Mouse (Mus musculus) NIH3T3 (cell line): Measurements from ENCODE around the gene Pgbd1.
"Not testable (repeated sequence)": the region's sequence is repeated elsewhere in the genome, so short reads cannot be mapped to it uniquely, and the experiment has no call there.

ENCODE experiments used
- DNase-seq: peaks from one replicate; pipeline ENCODE4 v3.0.0-alpha.2; 2012; ENCODE audit warnings: low read depth

Gene Pgbd1

DNA sequence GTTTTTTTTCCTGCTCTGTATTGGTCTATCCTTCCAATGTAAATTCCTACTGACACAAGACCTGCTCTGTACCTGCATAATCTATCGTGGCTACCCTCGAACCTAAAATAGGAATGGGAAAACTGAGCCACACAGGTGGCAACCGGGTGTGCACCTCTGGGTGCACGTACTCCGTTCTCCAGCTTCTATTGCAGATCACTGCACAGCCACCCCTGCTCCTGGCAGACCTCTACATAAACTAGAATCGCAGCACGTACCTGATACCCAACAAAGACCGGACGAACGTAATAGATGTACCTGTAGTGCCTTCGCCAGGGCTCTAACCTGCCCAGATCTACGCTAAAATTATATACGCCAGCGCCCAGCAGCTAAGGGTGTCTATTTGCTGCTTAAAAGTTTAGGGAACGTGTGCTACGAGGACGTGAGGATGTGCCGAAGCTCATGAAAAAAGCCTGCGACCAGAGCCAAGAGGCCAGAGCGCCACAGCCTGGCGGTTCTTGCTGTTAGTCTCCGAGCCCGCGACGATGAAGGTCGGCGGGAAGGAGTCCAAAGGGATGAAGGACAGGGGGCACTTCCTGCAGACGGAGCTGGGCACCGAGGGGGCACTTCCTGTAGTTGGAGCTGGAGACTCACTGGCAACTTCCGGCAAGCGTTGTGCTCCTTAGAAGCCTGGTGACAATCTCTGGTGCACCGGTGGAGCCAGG, at the start of gene Pgbd1:
Pgbd1 (minus strand) TSS at position 556 of the 704 bp plus-strand sequence.
- DNase-seq: peak; percentile 37

DNA sequence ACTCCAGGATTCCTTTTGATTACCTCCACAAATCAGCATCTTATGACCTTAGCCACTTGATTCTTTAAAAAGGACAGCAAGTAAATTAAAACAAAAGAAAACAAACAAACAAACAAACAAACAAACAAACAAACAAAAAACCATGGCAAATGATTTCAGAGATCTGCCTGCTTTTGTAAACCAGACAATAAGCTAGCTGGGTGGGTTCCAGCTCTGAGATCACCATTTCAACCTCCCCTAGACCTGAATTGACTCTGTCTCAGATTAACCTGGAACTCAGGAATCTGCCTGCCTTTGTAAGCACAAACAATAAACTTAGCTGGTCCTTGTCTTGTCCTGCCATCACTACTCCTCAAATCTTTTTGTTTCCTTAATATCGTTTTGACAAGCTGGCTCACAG, 46.0 kb upstream of the Pgbd1 start:
- no peak for DNase-seq

DNA sequence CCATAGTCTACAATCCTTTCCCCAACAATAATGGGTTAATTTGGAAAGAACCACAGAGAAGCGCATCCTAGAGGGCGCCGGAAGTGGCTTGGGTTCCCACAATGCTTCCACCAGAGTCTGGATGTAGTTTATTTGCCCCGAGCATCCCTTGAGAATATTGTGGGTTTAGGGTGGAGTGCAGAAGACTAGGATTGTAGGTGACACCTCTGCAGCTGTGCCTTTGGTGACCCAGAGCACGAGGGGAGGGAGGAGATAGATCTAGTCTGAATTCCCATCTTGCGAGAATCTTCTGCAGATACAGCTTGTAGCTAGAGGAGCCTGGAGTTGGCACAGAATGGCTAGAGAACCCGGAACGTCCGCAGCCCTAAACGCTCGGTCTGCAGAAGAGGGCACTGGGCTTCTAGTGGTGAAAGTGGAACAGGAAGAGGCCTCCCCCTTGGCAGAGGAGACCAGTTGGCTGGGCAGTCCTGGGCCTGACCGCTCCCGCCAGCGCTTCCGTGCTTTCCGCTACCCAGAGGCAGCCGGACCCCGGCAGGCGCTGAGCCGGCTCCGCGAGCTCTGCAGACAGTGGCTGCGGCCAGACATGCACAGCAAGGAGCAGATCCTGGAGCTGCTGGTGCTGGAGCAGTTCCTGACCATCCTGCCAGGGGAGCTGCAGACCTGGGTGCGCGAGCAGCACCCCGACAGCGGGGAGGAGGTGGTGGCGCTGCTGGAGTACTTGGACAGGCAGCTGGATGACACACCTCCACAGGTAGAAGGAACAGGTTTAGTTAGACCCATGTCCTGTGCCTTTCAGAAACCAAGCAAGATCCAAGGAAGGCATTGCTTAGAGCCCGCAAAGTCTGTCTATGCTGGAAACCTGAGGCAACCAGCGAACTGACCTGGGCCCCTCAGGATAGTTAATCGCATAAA, 38.2 kb upstream of the Pgbd1 start, which contains the start of the genes Zkscan4 and Gm10065:
Zkscan4 (plus strand) TSS at position 149 of the 912 bp plus-strand sequence.
Gm10065 (minus strand) TSS at position 683 of the 912 bp plus-strand sequence.
- DNase-seq: not testable (repeated sequence)

DNA sequence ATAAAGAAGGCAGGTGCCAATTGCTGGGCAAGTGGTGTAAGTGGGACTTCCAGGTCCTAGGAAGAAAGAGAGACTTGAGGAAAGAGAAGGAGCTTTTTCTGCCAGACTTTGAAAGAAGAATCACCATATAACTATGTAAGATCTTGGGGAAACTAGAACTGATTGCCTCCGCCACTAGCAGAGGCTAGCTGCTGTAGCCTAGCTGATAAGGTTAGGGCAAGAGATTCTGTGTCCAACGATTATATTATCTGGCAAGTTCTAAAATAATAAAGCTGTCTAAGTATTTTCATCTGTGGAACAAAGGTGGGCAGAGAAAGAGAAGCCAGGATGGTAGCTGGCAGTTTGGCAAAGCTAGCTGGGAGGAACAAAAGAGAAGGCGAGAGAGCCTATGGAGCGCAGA, 31.6 kb upstream of the Pgbd1 start:
- no peak for DNase-seq

DNA sequence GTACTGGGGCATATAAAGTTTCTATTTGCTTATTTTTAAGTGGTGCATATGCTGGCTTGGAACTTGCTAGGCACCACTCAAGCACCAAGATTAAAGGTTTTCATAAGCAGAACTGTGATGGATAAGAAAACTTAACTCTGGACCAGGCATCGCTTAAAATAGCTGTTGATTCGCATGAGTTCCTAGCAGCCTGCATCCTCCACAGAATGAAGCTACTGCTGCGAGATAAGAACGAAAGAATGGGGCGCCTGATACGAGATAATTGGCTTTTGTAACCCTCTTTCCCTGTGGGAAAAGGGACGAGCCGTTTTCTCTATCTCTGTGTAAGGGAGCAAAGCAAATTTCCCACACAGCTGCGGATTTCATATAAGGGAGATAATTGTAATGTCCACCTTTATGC, 28.2 kb upstream of the Pgbd1 start:
- DNase-seq: no peak

DNA sequence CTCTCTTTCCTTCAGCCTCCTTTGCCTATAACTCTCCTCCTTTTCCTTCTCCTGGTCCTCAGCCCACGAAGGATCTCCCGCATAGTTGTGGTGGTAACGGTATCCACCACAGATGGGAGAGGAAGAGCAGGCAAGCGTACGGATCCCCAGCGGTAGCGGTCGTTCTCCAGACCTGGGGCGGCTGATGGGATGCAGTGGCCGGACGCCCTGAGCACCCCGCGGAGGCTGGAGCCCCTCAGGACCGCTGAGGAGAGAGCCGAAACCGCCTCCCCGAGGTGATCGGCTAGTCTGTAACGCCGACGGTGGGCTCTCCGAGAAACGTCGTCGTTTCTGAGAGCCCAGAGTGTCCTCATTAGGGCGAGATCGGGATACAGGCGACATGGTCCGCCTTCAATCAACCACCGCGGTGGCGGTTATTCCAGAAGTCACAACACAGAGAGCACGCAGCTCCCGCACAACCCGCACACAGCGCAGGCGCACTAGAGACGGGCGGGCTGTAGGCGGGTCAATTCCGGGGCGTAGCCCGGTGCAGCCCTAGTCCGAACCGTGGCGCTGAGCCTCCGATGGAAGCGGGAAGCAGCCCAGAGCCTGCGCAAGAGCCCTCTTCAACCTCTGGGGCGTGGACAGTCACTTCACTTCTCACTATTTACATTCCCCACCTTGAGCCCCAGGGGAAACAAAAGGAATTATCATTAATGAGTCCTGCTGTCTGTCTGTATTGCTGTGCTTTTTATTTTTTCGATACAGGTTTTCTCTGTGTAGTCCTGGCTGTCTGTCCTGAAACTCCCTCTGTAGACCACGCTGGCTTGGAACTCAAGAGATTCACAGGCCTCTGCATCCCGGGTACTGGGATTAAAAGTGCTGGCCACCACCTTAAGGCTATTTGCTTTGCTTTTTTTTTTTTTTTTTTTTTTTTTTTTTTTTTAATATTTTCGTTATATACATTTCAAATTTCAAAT, 27.5 kb upstream of the Pgbd1 start, which contains the start of gene Nkapl:
Nkapl (minus strand) TSS at position 449 of the 959 bp plus-strand sequence.
- peak; percentile 26 for DNase-seq

DNA sequence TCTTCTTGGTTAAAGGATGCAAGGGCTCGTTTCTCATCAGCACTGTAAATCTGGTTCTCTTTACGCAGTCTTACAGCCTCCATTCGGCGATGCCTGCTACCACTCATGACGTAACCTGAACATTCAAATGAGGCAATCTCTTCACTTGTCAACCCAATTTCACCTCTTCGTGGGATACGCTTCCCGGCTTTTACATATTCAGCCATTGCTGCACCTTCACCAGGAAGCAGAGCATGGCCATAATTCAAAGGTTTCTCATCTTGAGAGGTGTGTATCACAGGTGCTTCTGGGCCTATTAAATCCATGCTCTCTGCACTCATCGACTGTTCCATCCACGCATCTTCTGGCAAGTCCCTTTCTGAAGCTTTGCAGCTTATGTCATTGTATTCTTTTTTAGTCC, 26.5 kb upstream of the Pgbd1 start:
- DNase-seq: no peak

DNA sequence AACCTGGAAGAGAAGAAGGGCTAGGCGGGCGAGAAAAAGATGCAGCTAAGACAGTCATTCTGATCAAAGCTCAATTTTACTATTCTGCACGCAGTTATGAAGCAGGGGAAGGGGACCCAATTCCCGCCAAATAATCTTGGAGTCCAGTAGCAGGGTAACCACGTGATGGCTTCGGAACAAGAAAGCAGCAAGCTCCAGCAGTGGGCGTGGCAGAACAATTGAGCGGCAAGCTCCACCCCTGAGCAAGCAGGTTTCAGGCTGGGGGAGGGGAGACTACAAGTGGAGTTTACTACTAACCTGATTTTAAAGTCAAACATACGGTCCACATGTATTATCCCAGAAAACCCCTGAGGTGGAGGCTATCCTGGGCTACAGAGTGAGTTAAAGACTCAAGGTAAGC, 21.7 kb upstream of the Pgbd1 start:
- not testable (repeated sequence) for DNase-seq

DNA sequence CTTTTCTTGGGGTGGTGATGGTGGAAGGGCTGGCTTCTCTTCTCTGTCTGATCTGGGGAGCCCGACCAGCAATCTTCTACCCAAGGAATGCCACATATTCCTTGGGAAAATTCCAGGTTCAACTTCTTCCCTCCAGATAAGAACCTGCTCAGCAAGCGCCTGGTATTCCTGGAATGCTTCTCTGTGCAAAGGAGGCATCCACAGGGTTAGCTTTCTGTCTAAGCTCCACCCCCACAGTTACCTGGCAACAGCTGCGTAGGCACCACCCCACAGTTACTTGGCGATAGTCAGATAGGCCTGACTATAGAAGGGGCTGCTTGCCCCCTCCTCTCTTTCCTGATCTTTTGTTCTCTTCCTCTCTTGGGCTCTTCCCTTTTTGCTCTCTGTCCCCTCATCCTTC, 15.5 kb upstream of the Pgbd1 start:
- peak; percentile 25 for DNase-seq

DNA sequence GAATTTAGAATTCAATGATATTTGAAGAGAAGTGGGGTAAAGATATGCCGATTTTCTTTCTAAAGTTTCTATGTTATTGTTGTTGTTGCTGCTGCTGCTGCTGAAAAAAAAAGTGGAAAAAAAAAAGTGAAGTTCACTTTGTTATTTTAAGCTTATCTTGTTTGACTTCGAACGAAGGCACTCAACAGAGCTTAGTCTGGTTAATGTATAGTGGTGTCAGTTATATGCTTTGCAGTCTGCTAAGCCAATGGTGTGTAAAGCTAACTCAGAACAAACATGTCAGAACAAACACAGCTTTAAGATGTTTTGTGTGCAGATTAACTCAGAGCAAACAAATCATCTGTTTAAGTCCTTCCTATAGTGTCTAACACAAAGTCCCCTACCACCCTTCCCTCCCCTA, 13.3 kb upstream of the Pgbd1 start:
- no peak for DNase-seq

DNA sequence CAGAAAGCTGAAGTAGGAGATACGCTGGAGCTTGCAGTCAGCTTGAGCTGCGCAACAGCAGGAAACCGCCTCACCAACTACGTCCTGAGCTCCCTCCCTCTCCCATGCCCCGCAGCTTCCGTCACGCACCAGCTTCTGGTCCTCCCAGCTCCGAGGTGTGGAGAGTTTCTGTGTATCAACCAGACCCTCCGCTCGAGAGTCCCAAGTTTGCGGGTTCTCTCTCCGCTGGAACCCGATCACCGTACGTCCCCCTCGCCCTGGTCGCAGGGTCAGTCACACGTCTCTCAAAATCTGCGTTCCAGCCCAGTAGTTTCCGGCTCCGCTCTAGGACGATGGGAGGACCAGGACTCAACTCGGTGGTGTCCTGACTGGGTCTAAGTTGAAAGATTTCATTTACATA, 12.6 kb upstream of the Pgbd1 start, which contains the start of gene Zscan26:
Zscan26 (minus strand) TSS at position 282 of the 400 bp plus-strand sequence.
- DNase-seq: peak; percentile 89

DNA sequence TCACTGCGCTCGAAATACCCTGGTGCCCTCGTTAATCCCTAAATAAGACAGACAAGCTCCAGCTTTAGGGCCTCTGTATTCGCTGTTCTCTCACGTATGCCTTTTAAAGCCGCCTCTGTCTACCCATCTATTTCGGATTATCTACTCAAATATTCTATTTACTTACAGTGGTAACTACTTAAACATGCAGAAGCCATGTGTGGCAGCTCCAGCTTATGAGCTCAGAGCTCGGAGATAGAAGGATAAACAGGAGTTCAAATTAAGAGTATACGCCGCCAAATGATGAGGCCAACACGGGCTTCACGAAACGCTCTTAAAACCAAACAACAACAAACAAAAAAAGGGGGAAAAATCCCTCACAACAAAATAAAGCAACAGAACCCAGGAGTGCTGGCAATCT, 12.2 kb upstream of the Pgbd1 start:
- DNase-seq: no peak

DNA sequence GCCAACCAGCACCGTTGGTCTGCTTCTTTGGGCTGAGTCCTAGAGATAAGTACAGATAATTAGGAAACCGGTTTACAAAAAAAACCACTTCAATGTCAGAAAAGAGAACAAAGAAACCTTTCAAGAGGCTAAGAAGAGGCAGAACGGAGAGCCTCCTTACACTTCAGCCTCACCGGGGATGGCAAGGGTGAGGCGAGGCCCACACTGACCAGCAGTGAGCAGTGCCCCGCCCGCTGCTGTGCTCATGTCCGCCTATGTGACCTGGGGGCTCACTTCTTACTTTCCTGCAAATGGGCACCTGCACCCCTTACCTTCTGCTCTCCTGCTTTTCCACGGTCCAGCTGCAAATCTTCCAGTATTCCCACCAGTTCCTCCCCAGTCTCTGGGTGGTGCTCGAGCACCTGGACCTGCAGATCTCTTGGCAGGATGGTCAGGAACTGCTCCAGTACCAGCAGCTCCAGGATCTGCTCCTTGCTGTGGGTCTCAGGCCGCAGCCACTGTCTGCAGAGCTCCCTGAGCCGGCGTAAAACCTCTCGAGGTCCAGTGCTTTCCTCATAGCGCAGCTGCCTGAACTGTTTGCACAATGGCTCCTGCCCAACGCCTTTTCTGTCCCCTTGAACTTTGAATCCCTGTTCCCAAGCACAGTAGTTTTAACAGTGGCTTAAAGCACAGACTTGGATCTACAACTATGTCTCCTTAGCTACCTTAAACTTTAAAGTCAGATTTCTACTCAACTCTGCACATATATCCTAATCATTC, 7.2 kb upstream of the Pgbd1 start:
- DNase-seq: no peak

DNA sequence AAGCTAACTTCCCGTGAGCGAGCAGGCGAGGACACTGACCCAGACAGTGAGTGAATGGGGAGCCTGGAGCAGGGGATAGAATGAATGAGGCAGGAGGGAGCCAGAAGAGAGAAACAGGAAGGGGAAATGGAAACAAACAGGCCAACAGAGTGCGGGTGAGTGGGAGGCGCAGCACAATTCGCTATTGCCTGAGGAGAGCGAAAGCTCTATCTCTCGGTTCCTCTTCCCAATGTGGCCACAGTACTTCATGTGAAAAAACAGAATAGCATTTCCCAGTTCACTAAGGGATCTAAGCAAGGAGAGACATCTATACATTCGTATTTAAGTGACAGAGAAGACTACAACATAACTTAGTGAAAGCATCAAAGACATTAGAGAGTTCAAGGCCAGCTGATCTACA, 5.9 kb upstream of the Pgbd1 start:
- no peak for DNase-seq

DNA sequence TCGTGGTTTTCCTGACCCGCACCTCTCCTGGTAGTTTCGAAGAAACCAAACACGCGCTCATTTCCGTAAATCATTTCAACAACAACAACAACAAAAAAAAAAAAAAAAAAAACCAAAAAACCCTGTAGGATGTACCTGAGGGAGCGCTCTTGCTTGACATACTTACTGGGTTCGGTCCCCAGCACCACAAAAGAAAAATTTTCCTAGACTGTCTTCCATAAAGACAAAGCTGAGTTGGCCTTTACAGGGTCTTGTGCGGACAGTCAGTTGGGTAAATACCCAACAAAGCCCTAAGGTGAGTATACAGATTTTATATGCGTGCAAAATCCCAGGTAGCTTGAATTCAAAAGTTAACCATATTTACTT, 332 bp upstream of the Pgbd1 start:
- DNase-seq: no peak

DNA sequence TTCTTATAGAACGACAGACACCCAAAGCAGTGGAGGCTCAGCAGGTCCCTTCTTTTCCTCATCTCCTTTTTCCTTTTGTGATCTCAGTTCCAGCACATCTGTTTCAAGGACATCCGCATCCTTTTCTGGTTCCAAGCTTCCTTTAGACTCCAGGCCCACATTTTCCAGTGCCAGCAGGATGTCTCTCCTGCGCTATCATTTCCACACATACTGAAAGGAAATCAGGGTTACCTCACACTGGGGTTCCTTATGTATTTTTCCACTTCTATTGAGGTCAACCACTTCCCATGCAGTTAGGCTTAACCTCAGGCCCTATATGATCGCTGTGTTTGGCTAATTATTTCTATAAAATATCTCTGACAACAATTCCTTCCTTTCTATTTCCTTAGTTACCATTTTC, 5.4 kb downstream of the Pgbd1 start:
- DNase-seq: no peak

DNA sequence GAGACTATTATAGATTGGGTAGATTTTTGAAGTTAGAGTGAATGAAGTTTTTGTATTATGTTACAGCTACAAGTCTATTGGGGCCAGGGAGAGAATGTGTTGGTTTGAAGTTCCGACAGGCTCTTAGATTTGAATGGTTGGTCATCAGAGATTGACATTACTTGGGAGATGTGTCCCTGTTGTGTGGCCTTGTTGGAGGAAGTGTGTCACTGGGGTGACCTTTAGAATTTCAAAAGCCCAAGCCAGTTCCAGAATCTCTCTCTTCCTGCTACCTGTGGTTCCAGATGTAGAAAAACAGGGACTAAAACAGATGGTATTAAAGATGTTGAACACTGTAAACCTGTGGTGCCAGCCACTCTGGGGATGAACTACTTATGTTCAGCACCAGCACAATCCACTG, 13.2 kb downstream of the Pgbd1 start:
- DNase-seq: no peak

DNA sequence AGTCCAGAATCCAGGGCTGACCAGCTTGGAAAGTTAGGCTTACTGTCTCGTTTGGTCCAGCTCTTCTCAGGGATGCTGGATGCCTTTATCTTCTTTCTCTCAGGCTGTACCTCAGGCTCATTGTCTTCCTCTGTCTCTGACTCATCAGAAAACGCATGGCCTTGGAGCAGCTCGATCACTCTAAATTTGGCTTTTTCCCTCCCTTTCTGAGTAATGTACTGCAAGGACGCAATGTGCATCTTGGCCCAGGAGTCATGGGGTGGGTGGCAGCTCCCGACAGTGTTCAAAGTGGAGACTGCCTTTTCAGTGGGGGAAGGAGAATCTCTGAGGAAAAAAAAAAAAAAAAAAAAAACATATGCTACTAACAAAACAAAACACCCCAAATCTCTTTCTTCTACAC, 17.6 kb downstream of the Pgbd1 start:
- DNase-seq: no peak

DNA sequence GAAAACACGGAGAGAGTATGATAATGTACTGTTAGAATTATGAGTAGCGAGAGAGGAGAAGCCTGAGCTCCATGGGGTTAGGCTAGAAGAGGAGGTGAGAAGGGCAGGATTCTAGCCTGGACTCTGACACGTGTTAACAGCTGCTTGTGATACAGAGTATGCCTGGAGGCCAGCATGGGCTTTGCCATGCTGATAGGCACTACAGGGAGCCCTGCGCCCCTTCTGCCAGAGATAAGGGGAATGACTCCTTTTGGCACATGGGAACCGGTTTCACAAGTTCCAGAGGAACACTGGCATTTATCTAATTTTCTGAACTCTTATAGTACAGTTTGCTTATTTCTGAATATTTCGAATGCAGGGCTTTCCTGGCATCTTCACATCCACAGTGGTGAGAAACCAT, 22.0 kb downstream of the Pgbd1 start:
- DNase-seq: no peak

DNA sequence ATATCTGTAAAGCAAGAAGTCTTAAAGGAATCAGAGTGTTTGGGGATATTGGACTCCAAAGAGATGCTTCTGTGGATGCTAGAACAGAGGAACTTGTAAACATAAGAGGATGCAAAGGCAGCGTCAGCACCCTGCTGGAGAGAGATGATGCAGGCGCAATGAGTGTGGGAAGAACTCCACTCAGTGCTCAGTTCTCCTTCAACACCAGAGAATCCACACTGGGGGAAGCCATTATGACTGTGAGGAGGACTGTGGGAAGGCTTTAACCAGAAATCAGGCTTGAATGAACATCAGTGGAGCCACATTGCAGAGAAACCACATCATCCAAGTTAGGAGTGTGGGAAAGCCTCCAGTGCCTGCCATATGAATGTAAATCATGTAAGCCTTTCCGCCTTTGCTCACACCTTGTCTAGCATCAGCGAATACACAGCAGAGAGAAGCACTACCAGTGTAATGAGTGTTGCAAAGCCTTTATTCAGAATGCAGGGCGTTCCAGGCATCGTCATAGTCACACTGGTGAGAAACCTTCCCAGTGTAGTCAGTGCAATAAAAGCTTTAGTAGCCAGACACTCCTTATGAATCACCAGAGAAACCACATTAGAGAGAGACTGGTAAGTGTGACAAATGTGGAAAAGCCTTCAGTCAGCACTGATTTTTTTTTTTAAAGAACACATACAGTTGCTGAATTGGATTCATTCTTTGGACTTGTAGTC, 23.4 kb downstream of the Pgbd1 start:
- DNase-seq: peak; percentile 41
